Mouse (Mus musculus) MEL (cell line): ENCODE data around the gene Sgcg. TPM values are rescaled to one million over a fixed set of nuclear protein-coding genes. Genes with fewer than 3 reads are reported as not detected.

Experiments
- DNase-seq: peaks from one replicate; pipeline ENCODE4 v3.0.0; 2011; ENCODE audit warnings: low read depth, low spot score
- H3K27ac ChIP-seq: 2 replicates; pipeline ENCODE4 v1.5.1; 2012; ENCODE audit warnings: low read depth, mild to moderate bottlenecking, control low read depth, low read length, moderate library complexity; ENCODE audit not compliant: control insufficient read depth
- H3K27me3 ChIP-seq, 2 experiments: fragments of 150-350 bp in 1 of 2; sonication (generic) in 1 of 2; 2 replicates each; pipeline ENCODE4 v1.6.1; 2012; ENCODE audit warnings: low read length in 2 of 2, mild to moderate bottlenecking in 2 of 2, improper control_type of control experiment in 1 of 2, moderate library complexity in 1 of 2; ENCODE audit not compliant: insufficient read depth in 2 of 2, control insufficient read depth in 1 of 2
- H3K36me3 ChIP-seq, 2 experiments: 2 replicates each; pipeline ENCODE4 v1.6.1; 2012 to 2014; ENCODE audit warnings: low read length in 2 of 2, improper control_type of control experiment in 1 of 2, inconsistent platforms in 1 of 2, mild to moderate bottlenecking in 1 of 2; ENCODE audit not compliant: insufficient read depth in 2 of 2, control insufficient read depth in 1 of 2
- H3K4me1 ChIP-seq, 2 experiments: fragments of 150-350 bp in 1 of 2; sonication (generic) in 1 of 2; 2 replicates each; pipeline ENCODE4 v1.6.1; 2012; ENCODE audit warnings: low read length in 2 of 2, improper control_type of control experiment in 1 of 2, mild to moderate bottlenecking in 1 of 2; ENCODE audit not compliant: insufficient read depth in 2 of 2, control insufficient read depth in 1 of 2
- H3K4me3 ChIP-seq, 2 experiments: fragments of 150-350 bp in 1 of 2; sonication (generic) in 1 of 2; 2 replicates each; pipeline ENCODE4 v1.5.1; 2012; ENCODE audit warnings: low read depth in 2 of 2, low read length in 2 of 2, mild to moderate bottlenecking in 2 of 2, moderate library complexity in 2 of 2, control low read depth in 1 of 2, improper control_type of control experiment in 1 of 2; ENCODE audit not compliant: control insufficient read depth in 1 of 2, insufficient read depth in 1 of 2
- H3K79me2 ChIP-seq: 2 replicates; pipeline ENCODE4 v1.6.1; 2012; ENCODE audit warnings: mild to moderate bottlenecking, low read length, moderate library complexity; ENCODE audit not compliant: control insufficient read depth, poor library complexity, insufficient read depth
- H3K9ac ChIP-seq: 2 replicates; pipeline ENCODE4 v1.6.1; 2012; ENCODE audit warnings: low read depth, mild to moderate bottlenecking, control low read depth, low read length, moderate library complexity; ENCODE audit not compliant: control insufficient read depth, poor library complexity, severe bottlenecking
- H3K9me3 ChIP-seq: fragments of 150-350 bp; sonication (generic); replicated peaks from 2 replicates; pipeline ENCODE4 v1.6.1; 2012; ENCODE audit warnings: mild to moderate bottlenecking, low read length, improper control_type of control experiment, moderate library complexity; ENCODE audit not compliant: insufficient read depth
- CHD1 ChIP-seq: IDR thresholded peaks from 2 replicates; pipeline ENCODE4 v1.6.1; 2012; ENCODE audit warnings: low read depth, mild to moderate bottlenecking, inconsistent platforms, low read length, improper control_type of control experiment
- CHD2 ChIP-seq: IDR thresholded peaks from 2 replicates; pipeline ENCODE4 v1.6.1; 2011; ENCODE audit warnings: low read length, improper control_type of control experiment
- CTCF ChIP-seq, 3 experiments: IDR thresholded peaks in 2 of 3; conservative IDR thresholded peaks in 1 of 3; 2 replicates each; pipeline ENCODE4 v1.5.1; 2011 to 2012; ENCODE audit warnings: low read length in 3 of 3, low read depth in 2 of 3, mild to moderate bottlenecking in 2 of 3, improper control_type of control experiment in 1 of 3, inconsistent platforms in 1 of 3, mixed read lengths in 1 of 3, moderate library complexity in 1 of 3; ENCODE audit not compliant: control insufficient read depth in 1 of 3, insufficient read depth in 1 of 3, poor library complexity in 1 of 3, severe bottlenecking in 1 of 3
- ELF1 ChIP-seq: IDR thresholded peaks from 2 replicates; pipeline ENCODE4 v1.6.1; 2014; ENCODE audit warnings: low read depth, mild to moderate bottlenecking, inconsistent platforms, low read length, improper control_type of control experiment, moderate library complexity
- EP300 ChIP-seq, 2 experiments: IDR thresholded peaks; 2 replicates each; pipeline ENCODE4 v1.6.1; 2011; ENCODE audit warnings: improper control_type of control experiment in 2 of 2, low read length in 2 of 2, low read depth in 1 of 2, mild to moderate bottlenecking in 1 of 2
- GABPA ChIP-seq: IDR thresholded peaks from 2 replicates; pipeline ENCODE4 v1.6.1; 2012; ENCODE audit warnings: low read depth, mild to moderate bottlenecking, inconsistent platforms, low read length, improper control_type of control experiment, moderate library complexity
- GATA1 ChIP-seq: IDR thresholded peaks from 2 replicates; pipeline ENCODE4 v1.6.1; 2011; ENCODE audit warnings: low read depth, low read length, improper control_type of control experiment
- HCFC1 ChIP-seq: IDR thresholded peaks from 2 replicates; pipeline ENCODE4 v1.6.1; 2012; ENCODE audit warnings: low read depth, mild to moderate bottlenecking, inconsistent platforms, low read length, improper control_type of control experiment, moderate library complexity
- JUND ChIP-seq: IDR thresholded peaks from 2 replicates; pipeline ENCODE4 v1.6.1; 2011; ENCODE audit warnings: low read depth, mild to moderate bottlenecking, improper control_type of control experiment, low read length
- MAFK ChIP-seq: IDR thresholded peaks from 2 replicates; pipeline ENCODE4 v1.6.1; 2011; ENCODE audit warnings: low read depth, mild to moderate bottlenecking, low read length, improper control_type of control experiment, borderline replicate concordance
- MAX ChIP-seq: IDR thresholded peaks from 2 replicates; pipeline ENCODE4 v1.6.1; 2011; ENCODE audit warnings: low read length, improper control_type of control experiment
- MAZ ChIP-seq: IDR thresholded peaks from 2 replicates; pipeline ENCODE4 v1.6.1; 2012; ENCODE audit warnings: low read depth, mild to moderate bottlenecking, inconsistent platforms, low read length, improper control_type of control experiment
- MYC ChIP-seq: IDR thresholded peaks from 2 replicates; pipeline ENCODE4 v1.6.1; 2011; ENCODE audit warnings: low read depth, mild to moderate bottlenecking, low read length, improper control_type of control experiment, moderate library complexity
- NELFE ChIP-seq: IDR thresholded peaks from 2 replicates; pipeline ENCODE4 v1.6.1; 2011; ENCODE audit warnings: low read depth, low read length, improper control_type of control experiment
- NRF1 ChIP-seq: IDR thresholded peaks from 2 replicates; pipeline ENCODE4 v1.6.1; 2014; ENCODE audit warnings: low read depth, mild to moderate bottlenecking, inconsistent platforms, low read length, improper control_type of control experiment, moderate library complexity; ENCODE audit not compliant: poor library complexity, insufficient read depth, severe bottlenecking
- POLR2AphosphoS5 ChIP-seq: IDR thresholded peaks from 2 replicates; pipeline ENCODE4 v1.6.1; 2012; ENCODE audit warnings: low read depth, borderline replicate concordance, mild to moderate bottlenecking, inconsistent platforms, low read length, moderate library complexity, mixed read lengths
- RAD21 ChIP-seq: IDR thresholded peaks from 2 replicates; pipeline ENCODE4 v1.6.1; 2011; ENCODE audit warnings: mild to moderate bottlenecking, low read depth, low read length, improper control_type of control experiment
- SMC3 ChIP-seq: IDR thresholded peaks from 2 replicates; pipeline ENCODE4 v1.6.1; 2011; ENCODE audit warnings: low read depth, low read length, improper control_type of control experiment
- TAL1 ChIP-seq: IDR thresholded peaks from 2 replicates; pipeline ENCODE4 v1.6.1; 2012; ENCODE audit warnings: mild to moderate bottlenecking, inconsistent platforms, low read length, moderate library complexity, mixed read lengths
- TCF12 ChIP-seq: IDR thresholded peaks from 2 replicates; pipeline ENCODE4 v1.6.1; 2014; ENCODE audit warnings: low read depth, mild to moderate bottlenecking, inconsistent platforms, low read length, improper control_type of control experiment, moderate library complexity
- USF1 ChIP-seq: IDR thresholded peaks from 2 replicates; pipeline ENCODE4 v1.6.1; 2014; ENCODE audit warnings: low read depth, mild to moderate bottlenecking, inconsistent platforms, low read length, improper control_type of control experiment, moderate library complexity
- USF2 ChIP-seq, 2 experiments: IDR thresholded peaks; 2 replicates each; pipeline ENCODE4 v1.6.1; 2011 to 2012; ENCODE audit warnings: improper control_type of control experiment in 2 of 2, low read length in 2 of 2, borderline replicate concordance in 1 of 2, inconsistent platforms in 1 of 2, low read depth in 1 of 2, mild to moderate bottlenecking in 1 of 2; ENCODE audit not compliant: insufficient read depth in 1 of 2
- ZC3H11A ChIP-seq: IDR thresholded peaks from 2 replicates; pipeline ENCODE4 v1.6.1; 2012; ENCODE audit warnings: low read depth, mild to moderate bottlenecking, inconsistent platforms, low read length, improper control_type of control experiment
- ZKSCAN1 ChIP-seq: IDR thresholded peaks from 2 replicates; pipeline ENCODE4 v1.6.1; 2012; ENCODE audit warnings: low read depth, mild to moderate bottlenecking, inconsistent platforms, low read length, improper control_type of control experiment, moderate library complexity
- ZMIZ1 ChIP-seq: IDR thresholded peaks from 2 replicates; pipeline ENCODE4 v1.6.1; 2012; ENCODE audit warnings: low read depth, mild to moderate bottlenecking, inconsistent platforms, low read length, improper control_type of control experiment, moderate library complexity
- polyA plus RNA-seq, 2 experiments: library from polyadenylated mRNA; stranded (reverse) in 1 of 2; unstranded in 1 of 2; fragments of >175 nt in 1 of 2; fragments of >200 nt in 1 of 2; gene quantifications; 2 replicates each; pipeline versions ENCODE4 v1.2.1 to v1.2.4; 2012; ENCODE audit warnings: low replicate concordance in 2 of 2, low read depth in 1 of 2; ENCODE audit not compliant: insufficient read length in 2 of 2, insufficient read depth in 1 of 2, missing spikeins in 1 of 2
- total RNA-seq: library from RNA; depleted of rRNA; stranded (reverse); fragments of 300-350 nt; gene quantifications from 2 replicates; pipeline ENCODE4 v1.2.3, GENCODE M21; 2012

Gene Sgcg
- total and polyA plus RNA-seq, 3 experiments = not detected

DNA sequence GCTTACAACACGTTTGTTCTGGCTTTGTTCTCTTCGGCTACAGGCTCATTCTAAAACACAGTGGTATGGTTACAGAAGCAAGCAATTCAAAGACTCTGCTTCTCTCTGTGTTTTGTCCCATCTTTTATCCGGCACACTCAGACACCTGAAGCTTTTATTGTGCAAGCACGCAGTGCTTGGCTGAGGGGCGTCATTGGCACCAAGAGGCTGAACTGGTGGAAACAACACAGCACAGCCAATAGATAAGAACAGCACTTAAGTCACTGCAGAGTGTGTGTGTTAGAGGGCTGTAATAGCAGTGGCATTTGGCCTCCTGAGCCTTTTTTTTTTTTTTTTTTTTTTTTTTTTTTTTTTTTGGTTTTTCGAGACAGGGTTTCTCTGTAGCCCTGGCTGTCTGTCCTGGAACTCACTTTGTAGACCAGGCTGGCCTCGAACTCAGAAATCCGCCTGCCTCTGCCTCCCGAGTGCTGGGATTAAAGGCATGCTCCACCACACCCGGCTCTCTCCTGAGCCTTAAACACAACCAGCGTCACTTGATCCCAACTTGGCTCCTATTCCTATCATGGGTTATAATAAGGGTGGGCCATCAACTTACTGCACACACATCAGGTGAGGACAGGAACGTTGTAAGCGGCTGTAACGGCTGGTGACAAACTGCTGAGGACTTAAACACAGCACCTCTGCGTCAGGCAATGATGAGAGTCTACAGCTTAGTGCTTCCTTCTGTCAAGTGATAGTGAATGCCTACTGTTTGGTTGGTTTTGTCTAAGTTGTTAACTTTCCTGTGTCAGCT is 5.5 kb downstream of the Sgcg start:
- Histone ChIP-seq H3K4me1 (peaks cover 0 to 3% of the 10 kb centered on the region in 2 experiments; a peak in 2 of 4 replicates), H3K79me2 (no peaks in the 10 kb centered on the region), H3K9me3 (no peaks in the 10 kb centered on the region)
- DNase-seq = no peak
- TF ChIP-seq EP300 (IDR thresholded peaks at IDR 0.05; ENCODE audit: low read depth in 1 of 2, low read length in 2 of 2) = no peak
- TF ChIP-seq RAD21 = no peak
- TF ChIP-seq NRF1 = no peak
- TF ChIP-seq GATA1 = no peak
- TF ChIP-seq GABPA = no peak
- TF ChIP-seq MYC = no peak
- TF ChIP-seq CHD2 = no peak
- TF ChIP-seq ELF1 = no peak
- no peak for TF ChIP-seq HCFC1
- TF ChIP-seq CTCF (IDR thresholded peaks at IDR 0.05 in 2 of 3, conservative IDR thresholded peaks at IDR 0.05 in 1 of 3; ENCODE audit: control insufficient read depth in 1 of 3, insufficient read depth in 1 of 3, low read depth in 2 of 3, low read length in 3 of 3, poor library complexity in 1 of 3, severe bottlenecking in 1 of 3) = no peak
- TF ChIP-seq ZKSCAN1 = no peak
- TF ChIP-seq USF1 = no peak
- TF ChIP-seq JUND = no peak
- TF ChIP-seq, all 39 proteins: peak for 0
- Histone ChIP-seq H3K27me3 (no peaks in the 10 kb centered on the region), H3K9ac (no peak overlapping the region), H3K27ac (no peak overlapping the region), H3K4me3 (no peak overlapping the region), H3K36me3 (no peaks in the 10 kb centered on the region; a peak in 1 of 4 replicates)

DNA sequence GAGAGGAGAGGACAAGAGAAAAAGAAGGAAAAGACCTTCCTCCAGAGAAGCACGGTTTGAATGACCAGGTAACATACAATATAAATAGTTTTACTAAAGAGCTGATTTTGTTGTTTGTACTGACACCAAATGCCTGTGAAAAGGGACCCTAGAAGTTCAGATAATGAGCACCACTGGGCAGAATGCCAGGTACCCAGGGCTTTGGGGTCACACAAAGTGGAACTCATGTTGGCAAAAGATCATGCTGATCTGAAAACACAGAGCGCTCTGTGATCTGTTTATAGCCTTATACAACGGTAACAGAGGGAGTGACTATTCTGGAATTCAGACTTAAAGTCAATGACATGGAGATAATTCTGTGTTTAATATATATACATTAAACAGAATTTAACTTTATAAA is 11.8 kb downstream of the Sgcg start:
- H3K36me3 ChIP-seq = no peaks in the 10 kb centered on the region
- no peaks in the 10 kb centered on the region for H3K4me1 ChIP-seq
- H3K27me3 ChIP-seq = no peaks in the 10 kb centered on the region
- no peaks in the 10 kb centered on the region for H3K9me3 ChIP-seq
- no peak overlapping the region for H3K4me3 ChIP-seq
- H3K27ac ChIP-seq = no peak overlapping the region
- H3K79me2 ChIP-seq = no peaks in the 10 kb centered on the region
- no peak overlapping the region for H3K9ac ChIP-seq
- no peak for DNase-seq
- TF ChIP-seq SMC3 = no peak
- TF ChIP-seq ZC3H11A = no peak
- no peak for TF ChIP-seq CHD1
- no peak for TF ChIP-seq NELFE
- TF ChIP-seq ZKSCAN1 = no peak
- TF ChIP-seq TCF12 = no peak
- no peak for TF ChIP-seq USF2 (IDR thresholded peaks at IDR 0.05; ENCODE audit: borderline replicate concordance in 1 of 2, insufficient read depth in 1 of 2, low read depth in 1 of 2, low read length in 2 of 2)
- no peak for TF ChIP-seq MAX
- TF ChIP-seq POLR2AphosphoS5 = no peak
- TF ChIP-seq CTCF (IDR thresholded peaks at IDR 0.05 in 2 of 3, conservative IDR thresholded peaks at IDR 0.05 in 1 of 3; ENCODE audit: control insufficient read depth in 1 of 3, insufficient read depth in 1 of 3, low read depth in 2 of 3, low read length in 3 of 3, poor library complexity in 1 of 3, severe bottlenecking in 1 of 3) = no peak
- TF ChIP-seq MAZ = no peak
- TF ChIP-seq EP300 (IDR thresholded peaks at IDR 0.05; ENCODE audit: low read depth in 1 of 2, low read length in 2 of 2) = no peak
- TF ChIP-seq USF1 = no peak
- no peak for TF ChIP-seq MAFK
- TF ChIP-seq HCFC1 = no peak
- no peak for TF ChIP-seq CHD2
- TF ChIP-seq ELF1 = no peak
- TF ChIP-seq TAL1 = no peak
- TF ChIP-seq ZMIZ1 = no peak
